Mouse (Mus musculus): ENCODE results near the gene Slc6a16.

DNA sequence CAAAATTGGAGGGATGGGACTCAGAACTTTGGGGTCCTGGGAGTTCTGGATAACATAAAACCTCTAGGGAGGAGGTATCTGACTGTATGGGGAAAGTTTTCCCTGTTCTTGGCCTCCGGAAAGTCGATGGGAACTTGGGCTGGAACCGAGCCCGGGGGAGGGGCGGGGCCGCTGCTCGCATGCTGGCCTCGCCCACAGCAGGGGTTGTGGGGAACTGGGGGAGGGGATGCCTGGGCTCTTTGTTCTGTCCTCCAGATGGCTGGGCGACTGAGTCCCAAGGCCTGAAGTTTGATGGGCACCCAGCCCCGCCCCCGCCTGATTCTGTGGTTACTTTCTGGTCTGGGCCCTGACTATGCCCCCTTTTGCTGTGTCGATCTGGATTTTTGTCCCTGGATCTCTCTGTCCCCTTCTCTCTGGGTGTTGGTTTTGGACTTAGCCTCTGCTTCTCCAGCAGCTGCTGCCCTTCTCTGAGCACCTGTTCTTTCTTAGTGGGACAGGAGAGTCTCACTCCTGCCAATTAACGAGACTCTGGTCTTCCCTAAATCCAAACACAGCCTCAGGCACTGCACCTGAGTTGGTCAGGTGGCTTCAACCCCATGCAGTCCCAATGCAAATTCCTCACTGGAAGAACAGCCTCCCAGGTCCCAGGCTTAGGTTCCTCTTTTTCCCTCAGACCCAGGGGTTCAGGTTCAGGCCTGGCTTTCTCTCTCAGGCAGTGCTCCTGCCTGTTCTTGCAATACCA is 24.3 kb upstream of the Slc6a16 start:
- TF ChIP-seq CTCF (IDR thresholded peaks at IDR 0.05; ENCODE audit: control insufficient read depth, insufficient read depth, insufficient read length): no peak
- TF ChIP-seq CEBPB (IDR thresholded peaks at IDR 0.05; ENCODE audit: low read depth): no peak
- TF ChIP-seq MYOG (IDR thresholded peaks at IDR 0.05; ENCODE audit: control insufficient read depth, extremely low read depth, insufficient read length): no peak
- TF ChIP-seq FOSL1 (IDR thresholded peaks at IDR 0.05; ENCODE audit: insufficient read depth, low read length, poor library complexity, severe bottlenecking): no peak
- TF ChIP-seq USF1 (IDR thresholded peaks at IDR 0.05; ENCODE audit: low read depth): no peak
- no peak for TF ChIP-seq MYOD1 (IDR thresholded peaks at IDR 0.05; ENCODE audit: control insufficient read depth, insufficient read length, low read depth)
- no peak for TF ChIP-seq MAX (IDR thresholded peaks at IDR 0.05)
